Mouse (Mus musculus) myocyte (in vitro differentiated cells): ENCODE results near the gene Fam216a. TPM values are rescaled to one million over a fixed set of nuclear protein-coding genes. Genes with fewer than 3 reads are reported as not detected.
"Not testable (repeated sequence)": the region's sequence is repeated elsewhere in the genome, so short reads cannot be mapped to it uniquely, and the experiment has no call there.

ENCODE experiments used
- H3K27me3 ChIP-seq: one replicate; pipeline ENCODE4 v1.6.1; 2011; ENCODE audit not compliant: control insufficient read depth, insufficient read depth, insufficient read length
- H3K36me3 ChIP-seq: one replicate; pipeline ENCODE4 v1.6.1; 2011; ENCODE audit not compliant: control insufficient read depth, insufficient read depth
- H3K4me2 ChIP-seq: one replicate; pipeline ENCODE4 v1.6.1; 2011; ENCODE audit warnings: low read depth, control low read depth
- H3K4me3 ChIP-seq: one replicate; pipeline ENCODE4 v1.5.1; 2011; ENCODE audit warnings: mild to moderate bottlenecking, control low read depth, moderate library complexity
- H3K79me2 ChIP-seq: one replicate; pipeline ENCODE4 v1.6.1; 2011; ENCODE audit not compliant: control insufficient read depth, insufficient read depth
- H3ac ChIP-seq: one replicate; pipeline ENCODE4 v1.6.1; 2011; ENCODE audit not compliant: control insufficient read depth, insufficient read length
- CEBPB ChIP-seq: IDR thresholded peaks from 2 replicates; pipeline ENCODE4 v1.6.1; 2011; ENCODE audit warnings: mild to moderate bottlenecking, moderate library complexity; ENCODE audit not compliant: poor library complexity, insufficient read depth, severe bottlenecking
- E2F4 ChIP-seq: IDR thresholded peaks from one replicate; pipeline ENCODE4 v1.6.1; 2011; ENCODE audit warnings: mild to moderate bottlenecking, control low read depth, moderate library complexity; ENCODE audit not compliant: insufficient read depth
- MAX ChIP-seq: IDR thresholded peaks from one replicate; pipeline ENCODE4 v1.6.1; 2011; ENCODE audit warnings: low read depth, mild to moderate bottlenecking, control low read depth
- MYOD1 ChIP-seq, 3 experiments: IDR thresholded peaks; one replicate each; pipeline ENCODE4 v1.6.1; 2011; ENCODE audit warnings: control low read depth in 2 of 3, low read depth in 2 of 3, mild to moderate bottlenecking in 2 of 3, moderate library complexity in 1 of 3; ENCODE audit not compliant: insufficient read length in 2 of 3, control insufficient read depth in 1 of 3
- MYOG ChIP-seq, 3 experiments: IDR thresholded peaks; one replicate each; pipeline ENCODE4 v1.6.1; 2011; ENCODE audit warnings: control low read depth in 2 of 3, low read depth in 2 of 3, mild to moderate bottlenecking in 2 of 3; ENCODE audit not compliant: insufficient read length in 2 of 3, control insufficient read depth in 1 of 3, insufficient read depth in 1 of 3
- POLR2A ChIP-seq: IDR thresholded peaks from one replicate; pipeline ENCODE4 v1.6.1; 2011; ENCODE audit warnings: low read depth, mild to moderate bottlenecking, control low read depth, moderate library complexity; ENCODE audit not compliant: insufficient read length
- POLR2AphosphoS2 ChIP-seq: IDR thresholded peaks from one replicate; pipeline ENCODE4 v1.6.1; 2011; ENCODE audit warnings: low read depth, control low read depth; ENCODE audit not compliant: insufficient read length
- REST ChIP-seq: IDR thresholded peaks from one replicate; pipeline ENCODE4 v1.6.1; 2011; ENCODE audit warnings: mild to moderate bottlenecking, control low read depth, moderate library complexity; ENCODE audit not compliant: insufficient read depth, insufficient read length
- SRF ChIP-seq: IDR thresholded peaks from one replicate; pipeline ENCODE4 v1.6.1; 2011; ENCODE audit warnings: low read depth; ENCODE audit not compliant: control insufficient read depth, insufficient read length
- TCF12 ChIP-seq: IDR thresholded peaks from one replicate; pipeline ENCODE4 v1.6.1; 2011; ENCODE audit warnings: mild to moderate bottlenecking, control low read depth; ENCODE audit not compliant: poor library complexity, insufficient read depth, severe bottlenecking
- TCF3 ChIP-seq: IDR thresholded peaks from one replicate; pipeline ENCODE4 v1.6.1; 2011; ENCODE audit warnings: low read depth, control low read depth; ENCODE audit not compliant: insufficient read length
- USF1 ChIP-seq: IDR thresholded peaks from one replicate; pipeline ENCODE4 v1.6.1; 2011; ENCODE audit warnings: low read depth, mild to moderate bottlenecking, control low read depth, moderate library complexity
- polyA plus RNA-seq: library from polyadenylated mRNA; unstranded; fragments of >200 nt; fragmentation: generic; extraction: Trizol; gene quantifications from one replicate; pipeline ENCODE4 v1.2.1, GENCODE M21; 2012; ENCODE audit warnings: missing spikeins

Gene Fam216a
- polyA plus RNA-seq: 27.7 TPM

GRCm38 (mm10) chr5:122372192-122372769 lies at the start of gene Fam216a:
Gene Fam216a, minus strand, starts transcription at chr5:122372364.
- TF ChIP-seq TCF3 (no peak), MYOG (IDR thresholded peaks at IDR 0.05; ENCODE audit: control insufficient read depth in 1 of 3, insufficient read depth in 1 of 3, insufficient read length in 2 of 3, low read depth in 2 of 3) (no peak), MAX (peak; percentile 77), SRF (no peak), POLR2A (peak; percentile 83), REST (no peak), E2F4 (peak; percentile 76), TCF12 (no peak), CEBPB (no peak), POLR2AphosphoS2 (peak; percentile 86), MYOD1 (IDR thresholded peaks at IDR 0.05; ENCODE audit: control insufficient read depth in 1 of 3, insufficient read length in 2 of 3, low read depth in 2 of 3) (peak in 1 of 3 experiments; percentile 3)
- Histone ChIP-seq H3K4me2 (peak within 1 kb of the TSS; percentile 96), H3K79me2 (peaks cover 18% of the 10 kb centered on the region), H3K27me3 (no peaks in the 10 kb centered on the region), H3K36me3 (peaks cover 22% of the 10 kb centered on the region), H3K4me3 (peak within 1 kb of the TSS; percentile 75), H3ac (peak within 1 kb of the TSS; percentile 79)

GRCm38 (mm10) chr5:122421271-122422068 lies 49.3 kb upstream of the Fam216a start, which contains the start of gene Anapc7:
Gene Anapc7, plus strand, starts transcription at chr5:122421693.
- TF ChIP-seq USF1 (no peak), TCF3 (no peak), POLR2AphosphoS2 (no peak), TCF12 (no peak), POLR2A (no peak), SRF (no peak), E2F4 (no peak), MYOD1 (IDR thresholded peaks at IDR 0.05; ENCODE audit: control insufficient read depth in 1 of 3, insufficient read length in 2 of 3, low read depth in 2 of 3) (no peak), MYOG (IDR thresholded peaks at IDR 0.05; ENCODE audit: control insufficient read depth in 1 of 3, insufficient read depth in 1 of 3, insufficient read length in 2 of 3, low read depth in 2 of 3) (no peak)
- H3K27me3 ChIP-seq: no peaks in the 10 kb centered on the region
- H3K36me3 ChIP-seq: no peaks in the 10 kb centered on the region

GRCm38 (mm10) chr5:122420676-122421075 lies 48.5 kb upstream of the Fam216a start:
- not testable (repeated sequence) for H3K4me2 ChIP-seq, H3K4me3 ChIP-seq, H3K36me3 ChIP-seq, H3ac ChIP-seq, H3K27me3 ChIP-seq
- H3K79me2 ChIP-seq: peaks cover 34% of the 10 kb centered on the region

More at GRCm38 (mm10) chr5:122421271-122422068, 49.3 kb upstream of the Fam216a start, which contains the start of gene Anapc7:
- H3ac ChIP-seq: peak within 1 kb of the TSS; percentile 90
- H3K4me2 ChIP-seq: peak within 1 kb of the TSS; percentile 99
- peak within 1 kb of the TSS; percentile 84 for H3K4me3 ChIP-seq
- peaks cover 42% of the 10 kb centered on the region for H3K79me2 ChIP-seq

GRCm38 (mm10) chr5:122415465-122415864 lies 43.3 kb upstream of the Fam216a start:
- no peaks in the 10 kb centered on the region for H3K27me3 ChIP-seq
- H3ac ChIP-seq: no peak overlapping the region
- H3K4me3 ChIP-seq: no peak overlapping the region
- H3K79me2 ChIP-seq: no peaks in the 10 kb centered on the region
- no peak overlapping the region for H3K4me2 ChIP-seq
- TF ChIP-seq POLR2AphosphoS2 (no peak), SRF (no peak)
- no peaks in the 10 kb centered on the region for H3K36me3 ChIP-seq

- no peak overlapping the region for H3K4me3 ChIP-seq
- no peaks in the 10 kb centered on the region for H3K36me3 ChIP-seq
- no peaks in the 10 kb centered on the region for H3K79me2 ChIP-seq
- no peak overlapping the region for H3K4me2 ChIP-seq
- TF ChIP-seq REST (no peak), SRF (no peak), TCF3 (no peak), TCF12 (no peak), E2F4 (no peak), MYOG (IDR thresholded peaks at IDR 0.05; ENCODE audit: control insufficient read depth in 1 of 3, insufficient read depth in 1 of 3, insufficient read length in 2 of 3, low read depth in 2 of 3) (no peak), USF1 (no peak), MAX (no peak), CEBPB (no peak), POLR2AphosphoS2 (no peak), POLR2A (no peak)
- no peaks in the 10 kb centered on the region for H3K27me3 ChIP-seq
- no peak overlapping the region for H3ac ChIP-seq
Measured at GRCm38 (mm10) chr5:122414351-122414750, 42.2 kb upstream of the Fam216a start.
